Mouse (Mus musculus): ENCODE results near the gene Kcmf1. TPM values are rescaled to one million over a fixed set of nuclear protein-coding genes. Genes with fewer than 3 reads are reported as not detected.
"Not testable (repeated sequence)": the region's sequence is repeated elsewhere in the genome, so short reads cannot be mapped to it uniquely, and the experiment has no call there.

Gene Kcmf1
- total RNA-seq, 2 experiments from 2014 or later = 97.7 to 101 TPM

DNA sequence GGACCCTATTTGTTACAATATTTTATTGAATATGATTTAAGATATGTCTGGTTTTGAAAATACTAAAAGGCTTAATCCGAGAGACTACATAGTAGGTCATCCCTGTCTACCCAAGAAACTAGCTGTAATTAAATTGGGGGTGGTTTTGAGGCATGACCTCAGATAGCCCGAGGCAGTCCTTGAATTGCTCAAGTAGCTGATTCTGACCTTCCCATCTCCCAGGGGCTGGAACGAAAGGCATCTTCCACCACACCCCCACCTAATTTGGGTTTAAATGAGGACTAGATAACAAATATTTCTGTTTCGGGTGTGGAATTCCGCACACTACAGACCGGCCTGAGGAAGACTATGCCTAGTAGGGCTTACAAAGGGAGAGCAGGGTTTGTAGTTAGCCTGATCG lies 1.2 kb upstream of the Kcmf1 start:
- intact Hi-C loops (cut with DNase I) = no loop called here
- no peak for DNase-seq (ENCODE audit: low spot score)

DNA sequence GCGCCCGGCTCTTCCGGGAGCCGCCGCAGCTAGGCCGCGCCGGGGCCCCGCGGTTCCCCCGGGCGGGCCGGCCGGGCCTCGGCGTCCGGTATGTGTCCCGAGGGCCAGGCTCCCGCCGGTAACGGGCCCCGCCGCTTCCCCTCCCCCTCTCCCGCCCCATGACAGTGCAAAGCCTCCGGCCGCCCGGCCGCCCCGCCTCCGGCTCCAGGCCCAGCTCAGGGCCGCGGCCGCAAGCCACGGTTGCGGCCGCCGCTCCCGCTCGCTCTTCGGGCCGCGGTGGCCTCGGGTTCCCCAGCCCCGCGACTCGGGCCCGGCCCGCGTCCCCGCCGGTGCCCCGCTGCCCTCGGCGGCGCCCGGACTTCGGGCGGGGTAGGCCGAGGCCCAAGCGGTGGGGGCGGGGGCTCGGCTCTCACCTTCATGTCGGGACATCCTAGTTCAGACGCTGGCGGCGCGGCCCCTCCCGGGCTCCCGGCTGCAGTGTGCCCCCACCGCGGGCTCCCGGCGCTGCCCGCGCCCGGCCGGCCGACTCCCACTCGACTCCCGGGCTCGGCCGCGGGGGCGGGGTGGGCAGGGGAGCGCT lies 488 bp downstream of the Kcmf1 start:
- intact Hi-C loops (cut with DNase I) = loop anchor here (5.0 kb wide), 2 partner anchors 47 to 112 kb away; partner anchors contain the start of gene Tcf7l1
- DNase-seq (ENCODE audit: low spot score) = no peak

DNA sequence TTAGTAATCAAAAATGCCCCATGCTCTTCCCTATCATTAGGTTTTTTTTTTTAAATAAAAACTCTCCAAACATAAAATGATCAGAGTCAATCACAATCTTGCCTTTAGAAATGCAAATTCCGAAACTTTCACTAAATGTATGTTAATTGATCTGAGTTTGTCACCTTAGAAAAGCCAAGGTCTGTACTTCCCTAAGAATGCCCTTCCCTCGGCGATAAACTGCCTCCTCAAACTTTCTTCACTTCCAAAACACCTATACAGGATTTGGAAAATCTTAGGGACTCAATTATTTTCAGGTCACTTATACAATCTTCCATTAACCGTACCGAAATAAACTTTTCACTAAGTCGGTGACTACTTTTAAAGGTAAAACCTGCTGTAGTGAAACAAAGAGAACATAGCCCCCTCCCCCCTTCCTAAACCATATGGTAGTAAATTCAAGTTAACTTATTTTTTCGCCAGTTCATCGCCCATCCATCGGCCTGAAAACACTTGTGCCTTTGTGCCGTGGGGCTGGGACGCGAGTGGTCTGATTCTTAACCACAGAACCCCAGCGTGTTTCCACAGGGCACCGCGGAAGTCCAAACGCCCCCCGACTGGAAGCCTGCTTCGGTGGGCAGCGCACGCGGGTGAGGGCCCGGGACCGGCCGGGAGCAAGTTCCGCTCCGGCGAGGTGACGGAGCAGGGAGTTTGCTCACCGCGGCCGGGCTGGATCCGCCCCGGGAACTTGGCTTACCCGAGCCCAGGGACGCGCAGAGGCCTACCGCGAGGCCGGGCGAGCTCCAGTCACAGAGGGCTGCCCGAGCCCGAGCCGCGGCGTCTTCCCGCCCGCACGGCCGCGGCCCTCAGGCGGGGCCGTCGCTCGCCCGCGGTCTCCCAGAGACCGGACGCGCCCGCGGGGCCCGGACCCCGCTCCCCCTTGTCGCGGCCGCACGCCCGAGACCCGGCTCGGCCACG lies 1.3 kb downstream of the Kcmf1 start:
- peak; percentile 32 for DNase-seq (ENCODE audit: low spot score)
- intact Hi-C loops (cut with DNase I) = loop anchor here (5.0 kb wide), 2 partner anchors 46 to 111 kb away; partner anchors contain the start of gene Tcf7l1

DNA sequence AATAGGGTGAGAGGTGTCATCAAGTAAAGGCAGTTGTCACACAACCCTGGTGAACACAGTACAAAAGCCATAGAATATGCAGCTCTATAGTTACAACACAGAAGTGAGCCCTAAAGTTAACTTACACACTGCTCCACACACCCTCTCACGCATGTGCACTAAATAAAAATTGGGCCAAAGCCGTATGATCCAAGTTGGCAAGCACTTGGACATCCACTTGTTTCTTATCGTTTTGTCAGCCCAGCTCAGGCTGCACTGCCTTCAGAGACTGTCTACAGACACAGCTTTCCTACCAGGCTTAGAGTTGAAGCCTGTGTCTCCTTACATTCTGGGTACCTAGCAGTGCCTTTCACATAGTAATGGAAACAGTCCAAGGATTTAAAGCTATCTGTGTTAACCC lies 4.8 kb downstream of the Kcmf1 start:
- DNase-seq (ENCODE audit: low spot score) = no peak
- intact Hi-C loops (cut with DNase I) = loop anchor here (2.0 to 5.0 kb wide), 3 partner anchors 14 to 108 kb away; partner anchors contain the start of gene Tcf7l1

DNA sequence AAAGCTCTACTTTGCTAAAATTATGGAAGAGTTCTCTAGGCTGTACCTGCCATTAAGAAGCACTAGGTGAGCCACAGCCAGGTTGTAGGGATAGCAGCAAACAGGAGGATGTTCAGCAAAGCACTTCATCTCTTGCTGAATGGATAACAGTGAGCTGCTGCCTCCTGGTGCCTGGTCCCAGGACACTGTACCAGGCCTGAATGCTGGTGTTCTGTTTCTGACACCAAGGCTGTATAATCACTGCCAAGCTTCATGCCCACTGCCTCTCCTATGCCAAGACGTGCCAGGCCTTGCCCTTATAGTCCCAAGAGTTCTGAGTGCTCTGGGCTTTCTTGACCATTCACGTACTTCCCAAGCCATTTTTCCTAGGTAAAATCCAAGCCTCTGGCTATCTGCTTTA lies 8.5 kb downstream of the Kcmf1 start:
- intact Hi-C loops (cut with DNase I) = no loop called here
- DNase-seq (ENCODE audit: low spot score) = no peak

DNA sequence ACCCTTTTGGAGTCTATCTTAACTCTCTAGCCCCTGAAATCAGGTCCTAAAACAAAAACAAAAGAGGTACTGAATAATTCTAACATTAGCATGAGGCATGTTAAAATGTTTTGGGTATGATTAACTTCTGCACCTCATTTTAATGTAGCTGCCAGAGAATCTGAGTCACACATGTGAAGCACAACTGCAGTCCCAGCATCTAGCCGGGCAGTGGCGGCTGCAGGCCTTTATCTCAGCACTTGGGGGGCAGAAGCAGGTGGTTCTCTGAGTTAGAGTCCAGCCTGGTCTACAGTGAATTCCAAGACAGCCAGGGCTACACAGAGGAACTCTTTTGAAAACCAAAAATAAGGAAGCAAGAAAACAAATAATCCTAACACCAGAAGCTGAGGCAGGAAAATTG lies 11.1 kb downstream of the Kcmf1 start:
- no peak for DNase-seq (ENCODE audit: low spot score)
- intact Hi-C loops (cut with DNase I) = no loop called here

DNA sequence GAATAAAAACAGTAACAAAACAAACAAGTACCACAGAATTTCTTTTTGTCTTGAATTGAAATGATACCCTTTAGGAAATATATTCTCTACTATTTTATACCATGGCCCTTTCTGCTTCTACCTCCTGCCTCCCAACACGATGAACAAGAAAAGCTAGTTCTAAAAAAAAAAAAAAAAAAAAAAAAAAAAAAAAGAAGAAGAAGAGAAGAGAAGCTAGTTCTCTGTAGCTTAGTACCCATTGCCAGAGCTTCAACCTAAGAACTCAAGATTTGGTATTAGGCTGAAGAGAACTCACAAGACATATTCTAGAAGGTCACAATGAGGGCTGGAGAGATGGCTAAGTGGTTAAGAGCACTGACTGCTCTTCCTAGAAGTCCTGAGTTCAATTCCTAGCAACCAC lies 14.5 kb downstream of the Kcmf1 start:
- intact Hi-C loops (cut with DNase I) = no loop called here
- DNase-seq (ENCODE audit: low spot score) = no peak

DNA sequence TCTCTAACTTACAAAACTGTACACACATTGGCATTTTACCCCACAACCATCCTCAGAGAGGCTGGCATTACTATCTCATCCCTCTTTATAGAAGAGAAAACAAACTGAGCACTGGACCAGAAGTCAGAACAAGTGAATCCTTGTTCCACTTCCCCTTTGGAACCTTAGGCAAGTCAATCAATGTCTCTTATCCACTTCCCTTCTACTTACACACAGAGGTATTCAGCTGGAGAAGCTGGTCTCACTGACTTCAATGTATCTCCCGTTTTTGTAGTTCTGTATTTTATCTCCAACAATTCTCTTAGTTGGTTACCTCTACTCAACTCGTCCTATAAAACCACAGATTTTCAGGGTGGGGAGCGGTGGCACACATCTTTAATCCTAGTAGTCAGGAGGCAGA lies 15.0 kb downstream of the Kcmf1 start:
- DNase-seq (ENCODE audit: low spot score) = no peak
- intact Hi-C loops (cut with DNase I) = no loop called here

DNA sequence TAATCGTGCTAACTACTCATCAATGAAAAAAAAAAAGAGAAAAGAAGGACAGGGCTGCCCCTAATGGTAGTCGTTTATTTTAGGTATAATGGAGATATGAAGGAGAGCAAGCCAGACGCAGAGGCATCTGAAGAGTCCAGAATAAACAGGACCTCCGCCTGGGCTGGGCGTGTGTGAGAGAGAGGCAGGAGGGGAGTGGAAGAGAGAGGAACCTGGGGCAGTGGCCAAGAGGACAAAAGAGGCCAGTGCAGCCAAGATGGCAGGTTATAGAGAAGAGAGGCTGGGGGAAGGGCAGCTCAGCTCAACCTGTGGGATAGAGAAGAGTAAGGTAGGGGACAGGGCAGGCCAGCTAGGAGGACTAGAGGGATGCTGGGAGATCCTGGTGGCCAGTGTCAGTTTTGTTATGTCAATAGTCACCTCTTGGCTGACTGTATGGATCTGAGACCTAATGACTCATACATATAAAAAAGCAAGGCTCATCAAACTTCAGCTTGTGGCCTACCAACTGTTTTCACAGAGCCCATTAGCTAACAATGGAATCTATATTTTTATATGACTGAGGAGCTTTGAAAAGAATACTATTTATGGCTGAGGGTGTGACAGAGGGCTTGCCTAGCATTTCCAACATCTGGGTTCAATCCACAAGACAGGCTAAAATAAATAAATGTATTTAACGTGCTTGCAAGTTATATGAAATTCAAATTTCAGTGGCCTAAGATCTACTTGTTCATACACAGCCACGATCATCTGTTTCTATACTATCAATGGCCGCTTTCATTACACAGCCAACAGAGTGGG lies 16.9 kb downstream of the Kcmf1 start:
- no peak for DNase-seq (ENCODE audit: low spot score)
- intact Hi-C loops (cut with DNase I) = no loop called here

DNA sequence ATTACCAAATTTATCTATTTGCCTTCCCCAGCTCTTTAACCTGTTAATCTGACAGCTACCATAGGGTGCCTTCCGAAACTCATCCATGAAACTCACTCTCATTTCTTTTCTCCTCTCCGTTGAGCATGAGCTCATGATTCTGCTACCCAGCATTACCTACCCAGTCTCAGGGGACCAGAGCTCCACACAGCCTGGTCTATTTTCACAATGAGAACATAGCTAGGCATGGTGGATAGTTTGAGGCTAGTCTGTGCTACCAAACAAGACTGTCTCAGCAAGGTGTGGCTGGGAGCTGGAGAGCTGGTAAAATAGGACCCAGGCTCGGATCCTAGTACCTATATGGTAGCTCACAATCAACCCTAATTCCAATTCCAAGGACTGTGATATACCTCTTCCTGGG lies 17.6 kb downstream of the Kcmf1 start:
- intact Hi-C loops (cut with DNase I) = no loop called here

DNA sequence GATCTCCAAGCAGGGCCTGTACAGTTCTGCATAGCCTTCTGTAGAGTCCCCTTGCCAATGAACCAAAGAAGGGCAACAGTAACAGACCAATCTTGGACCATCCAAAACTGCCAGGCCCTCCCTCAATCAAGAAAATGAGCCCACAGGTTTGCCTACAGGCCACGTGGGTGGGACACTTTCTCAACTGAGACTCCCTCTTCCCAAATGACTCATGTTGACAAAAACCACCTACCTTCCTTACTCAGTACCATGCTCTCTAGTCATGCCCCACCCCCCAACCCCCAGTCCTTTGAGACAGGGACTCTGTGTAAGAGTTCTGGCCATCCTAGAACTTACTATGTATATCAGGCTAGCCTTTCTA lies 18.2 kb downstream of the Kcmf1 start:
- intact Hi-C loops (cut with DNase I) = loop anchor here (2.0 kb wide), 1 partner anchor 13 kb away; no protein-coding TSS in a partner anchor

More for the DNA sequence above, 17.6 kb downstream of the Kcmf1 start:
- no peak for DNase-seq (ENCODE audit: low spot score)

DNA sequence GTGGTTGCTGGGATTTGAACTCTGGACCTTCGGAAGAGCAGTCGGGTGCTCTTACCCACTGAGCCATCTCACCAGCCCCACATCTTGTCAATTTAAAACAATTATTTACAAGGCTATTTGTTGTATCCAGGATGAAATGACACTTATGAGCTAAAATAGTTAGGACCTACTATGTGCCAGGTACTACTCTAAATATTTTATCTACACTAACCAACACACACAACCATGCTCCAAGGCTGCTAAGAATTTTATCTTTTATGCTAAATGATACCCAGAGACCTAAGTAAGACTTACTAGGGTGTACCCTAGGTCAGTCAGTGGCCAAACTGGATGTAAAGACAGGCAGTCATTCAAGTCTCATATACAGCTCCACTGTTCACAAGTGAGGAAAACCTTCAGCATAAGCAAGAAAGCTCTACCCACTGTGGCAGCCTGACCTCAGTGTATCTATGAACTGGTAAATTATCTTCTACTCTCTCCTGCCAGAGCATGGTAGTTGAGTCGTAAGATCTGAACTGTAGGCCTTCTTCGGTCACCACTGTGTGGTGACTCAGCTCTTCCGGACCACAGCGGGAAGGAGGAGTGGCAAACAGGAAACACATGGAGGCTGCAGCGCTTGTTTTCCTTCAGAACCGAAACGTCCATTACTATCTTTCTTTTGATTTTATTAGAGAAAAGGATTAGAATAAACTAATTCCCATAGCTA lies 18.7 kb downstream of the Kcmf1 start:
- DNase-seq (ENCODE audit: low spot score) = no peak
- intact Hi-C loops (cut with DNase I) = loop anchor here (2.0 kb wide), 1 partner anchor 14 kb away; no protein-coding TSS in a partner anchor

More for the DNA sequence above, 18.2 kb downstream of the Kcmf1 start:
- DNase-seq (ENCODE audit: low spot score) = no peak

DNA sequence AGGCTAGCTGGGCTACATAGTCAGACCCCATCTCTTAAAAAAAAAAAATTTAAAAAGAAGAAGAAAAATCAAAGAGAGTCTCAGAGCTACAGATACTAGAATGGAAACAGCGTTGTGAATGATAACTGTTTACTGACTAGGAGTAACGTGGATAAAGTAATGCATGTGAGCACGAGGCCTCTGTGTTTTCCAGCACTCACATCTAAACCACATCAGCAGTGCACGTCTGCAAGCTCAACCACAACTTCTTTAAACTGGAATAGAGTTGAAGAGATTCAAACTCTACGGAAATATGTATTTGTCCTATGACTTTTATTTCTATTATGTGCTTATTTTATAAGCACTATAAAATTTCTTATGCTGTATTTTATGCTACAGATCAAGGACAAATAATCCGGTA lies 23.1 kb downstream of the Kcmf1 start:
- intact Hi-C loops (cut with DNase I) = no loop called here
- DNase-seq (ENCODE audit: low spot score) = no peak

DNA sequence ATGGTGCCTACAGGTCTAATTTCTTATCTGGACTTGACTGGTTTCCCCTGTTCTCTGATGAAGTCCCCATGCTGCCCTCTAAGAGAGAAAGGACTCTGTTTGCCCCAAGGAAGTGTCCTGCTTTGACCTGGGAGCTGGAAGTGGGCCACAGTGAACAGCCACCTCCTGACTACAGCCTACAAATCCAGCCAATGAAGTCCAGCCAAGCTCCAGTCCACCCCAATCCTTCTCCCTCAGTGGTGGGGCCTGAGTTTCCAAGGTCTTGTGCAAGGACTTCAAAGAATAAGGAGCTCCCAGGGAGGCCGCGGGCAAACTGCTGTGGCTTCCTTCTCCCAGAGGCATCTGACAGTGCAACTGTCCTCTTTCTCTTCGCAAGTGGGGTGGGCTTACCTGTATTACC lies 26.4 kb downstream of the Kcmf1 start:
- intact Hi-C loops (cut with DNase I) = no loop called here

DNA sequence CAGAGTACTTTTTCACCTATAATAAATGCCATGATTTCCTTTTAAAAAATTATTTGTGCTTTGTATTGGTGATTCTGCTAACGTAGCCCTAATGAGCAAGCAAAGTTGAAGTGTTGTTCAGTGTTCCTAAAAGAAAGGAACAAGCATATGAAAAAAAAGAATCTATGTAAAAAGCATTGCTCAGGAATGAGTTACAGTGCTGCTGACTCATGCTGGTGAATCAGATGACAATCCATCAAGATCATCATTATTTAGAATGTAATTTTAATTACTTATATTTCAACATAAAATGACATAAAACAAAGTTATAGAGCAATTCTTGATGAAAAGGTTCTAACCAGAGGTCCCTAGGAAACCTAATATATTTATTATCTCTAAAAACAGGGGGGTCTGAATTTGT lies 27.5 kb downstream of the Kcmf1 start:
- intact Hi-C loops (cut with DNase I) = no loop called here
- no peak for DNase-seq (ENCODE audit: low spot score)

More for the DNA sequence above, 26.4 kb downstream of the Kcmf1 start:
- DNase-seq (ENCODE audit: low spot score) = peak; percentile 59

DNA sequence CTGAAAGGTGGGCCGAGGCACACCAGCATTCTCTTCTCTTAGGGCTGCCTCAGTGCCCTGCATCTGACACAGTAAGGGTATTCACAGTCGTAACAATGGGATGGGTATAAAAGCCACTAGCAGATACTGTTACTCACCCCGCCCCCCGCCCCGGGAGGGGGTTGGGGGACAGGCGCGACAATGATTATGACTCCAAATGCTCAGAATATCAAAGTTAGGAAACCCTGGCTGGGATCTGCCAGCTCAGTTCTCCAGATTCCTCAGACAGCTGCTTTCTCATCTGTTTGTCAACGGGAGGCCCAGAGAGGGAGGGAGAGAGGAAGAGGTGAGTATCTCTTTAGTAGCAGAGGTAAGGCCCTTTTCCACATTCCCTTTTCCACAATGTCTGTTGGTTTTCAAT lies 30.2 kb downstream of the Kcmf1 start:
- intact Hi-C loops (cut with DNase I) = no loop called here
- DNase-seq (ENCODE audit: low spot score) = no peak

DNA sequence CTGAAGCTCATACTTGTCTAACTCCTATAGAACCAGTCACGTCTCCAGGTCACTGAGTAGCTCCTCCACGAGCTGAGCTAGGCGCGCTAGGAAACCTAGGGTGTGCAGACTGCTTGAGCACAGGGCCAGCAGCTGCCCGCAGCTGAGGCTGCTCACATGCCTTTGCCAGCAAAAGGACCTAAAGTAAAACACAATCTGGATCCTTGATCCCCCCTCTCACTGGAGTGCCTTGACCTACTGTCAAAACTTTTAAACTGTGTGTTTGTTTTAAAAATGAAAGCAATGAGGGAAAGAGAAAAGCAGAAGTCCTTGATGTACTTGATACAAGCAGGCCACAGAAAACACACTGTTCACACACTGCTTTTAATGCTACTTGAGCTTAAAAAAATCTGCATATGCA lies 31.1 kb downstream of the Kcmf1 start:
- intact Hi-C loops (cut with DNase I) = no loop called here

DNA sequence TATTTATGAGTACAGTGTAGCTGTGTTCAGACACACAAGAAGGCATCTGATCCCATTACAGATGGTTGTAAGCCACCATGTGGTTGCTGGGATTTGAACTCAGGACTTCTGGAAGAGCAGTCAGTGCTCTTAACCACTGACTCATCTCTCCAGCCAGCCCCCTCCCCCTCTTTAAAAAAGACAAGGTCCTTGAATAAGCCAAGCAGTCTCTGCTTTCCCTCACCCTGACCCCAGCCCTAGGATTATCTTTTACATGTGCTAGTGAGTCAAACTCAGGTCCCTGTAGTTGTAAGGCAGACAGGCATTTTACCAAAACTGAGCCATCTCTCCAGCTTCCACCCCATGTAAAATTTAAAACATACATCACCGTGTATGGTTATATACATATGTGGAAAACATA lies 32.0 kb downstream of the Kcmf1 start:
- intact Hi-C loops (cut with DNase I) = no loop called here
- DNase-seq (ENCODE audit: low spot score) = no peak

More for the DNA sequence above, 31.1 kb downstream of the Kcmf1 start:
- no peak for DNase-seq (ENCODE audit: low spot score)

DNA sequence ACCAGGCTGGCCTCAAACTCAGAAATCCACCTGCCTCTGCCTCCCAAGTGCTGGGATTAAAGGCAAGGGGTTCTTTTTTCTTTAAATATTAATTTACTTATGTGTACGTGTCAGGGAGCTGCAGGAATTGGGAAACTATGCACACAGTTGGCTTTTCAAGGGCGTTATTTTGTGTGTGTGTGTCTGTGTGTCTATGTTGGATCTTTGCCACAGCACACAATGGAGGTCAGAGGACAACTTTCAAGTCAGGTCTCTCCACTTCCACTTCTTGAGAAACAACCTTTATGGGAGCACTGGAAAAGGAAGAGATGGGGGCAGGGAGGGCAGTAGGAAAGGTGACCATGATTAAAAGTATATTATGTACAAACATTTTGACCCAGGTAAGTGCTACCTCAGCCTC lies 33.5 kb downstream of the Kcmf1 start:
- no peak for DNase-seq (ENCODE audit: low spot score)
- intact Hi-C loops (cut with DNase I) = no loop called here

DNA sequence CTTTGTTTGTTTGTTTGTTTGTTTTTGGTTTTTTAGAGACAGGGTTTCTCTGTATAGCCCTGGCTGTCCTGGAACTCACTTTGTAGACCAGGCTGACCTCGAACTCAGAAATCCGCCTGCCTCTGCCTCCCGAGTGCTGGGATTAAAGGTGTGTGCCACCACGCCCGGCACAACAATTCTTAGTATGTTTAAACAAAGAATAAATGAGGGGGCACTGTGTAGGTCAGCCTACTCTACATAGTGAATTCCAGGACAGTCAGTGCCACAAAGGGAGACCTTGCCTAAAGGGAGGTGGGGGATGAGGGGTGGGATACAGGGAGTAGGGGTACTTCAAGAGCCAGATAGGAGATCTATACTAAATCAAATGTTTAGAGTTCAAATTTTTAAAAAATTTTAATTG lies 37.1 kb downstream of the Kcmf1 start:
- intact Hi-C loops (cut with DNase I); DNase-seq (ENCODE audit: low spot score): not testable (repeated sequence)
